Mouse (Mus musculus): ENCODE data around the gene Prom2. TPM values are rescaled to one million over a fixed set of nuclear protein-coding genes. Genes with fewer than 3 reads are reported as not detected.

Gene Prom2
- total and polyA plus RNA-seq, 3 experiments, result not detected

Other genes starting within 250 kb of the Prom2 start
- 6.5 and 10.4 TPM in 2 replicates for gene Dusp2, start 205.3 kb downstream of the Prom2 start, total RNA-seq (2012; rRNA removed)
- 10 to 100 TPM in 1 of 2 experiments, not detected in 1; 11.6 TPM for gene Dusp2, start 205.3 kb downstream of the Prom2 start, polyA plus RNA-seq (2012; ENCODE audit: insufficient read depth in 1 of 2, insufficient read length in 2 of 2, low read depth in 1 of 2, low replicate concordance in 2 of 2, missing spikeins in 1 of 2)
- gene Astl, start 202.8 kb downstream of the Prom2 start, total RNA-seq (2012; rRNA removed), result not detected in 2 replicates
- not detected for gene Astl, start 202.8 kb downstream of the Prom2 start, polyA plus RNA-seq (2012; ENCODE audit: insufficient read depth in 1 of 2, insufficient read length in 2 of 2, low read depth in 1 of 2, low replicate concordance in 2 of 2, missing spikeins in 1 of 2)
- not detected in 2 replicates for gene Adra2b, start 178.3 kb downstream of the Prom2 start, total RNA-seq (2012; rRNA removed)
- gene Adra2b, start 178.3 kb downstream of the Prom2 start, polyA plus RNA-seq (2012; ENCODE audit: insufficient read depth in 1 of 2, insufficient read length in 2 of 2, low read depth in 1 of 2, low replicate concordance in 2 of 2, missing spikeins in 1 of 2), result not detected
- not detected in 2 replicates for gene Gpat2, start 116.3 kb downstream of the Prom2 start, total RNA-seq (2012; rRNA removed)
- gene Gpat2, start 116.3 kb downstream of the Prom2 start, polyA plus RNA-seq (2012; ENCODE audit: insufficient read depth in 1 of 2, insufficient read length in 2 of 2, low read depth in 1 of 2, low replicate concordance in 2 of 2, missing spikeins in 1 of 2), result under 1 TPM in 1 of 2 experiments, not detected in 1; 0.07 TPM
- gene Fahd2a, start 96.9 kb downstream of the Prom2 start, total RNA-seq (2012; rRNA removed), result 7.2 and 8.2 TPM in 2 replicates
- 1 to 10 TPM in 1 of 2 experiments, not detected in 1; 6.8 TPM for gene Fahd2a, start 96.9 kb downstream of the Prom2 start, polyA plus RNA-seq (2012; ENCODE audit: insufficient read depth in 1 of 2, insufficient read length in 2 of 2, low read depth in 1 of 2, low replicate concordance in 2 of 2, missing spikeins in 1 of 2)
- not detected in 2 replicates for gene Kcnip3, start 19.4 kb downstream of the Prom2 start, total RNA-seq (2012; rRNA removed)
- gene Kcnip3, start 19.4 kb downstream of the Prom2 start, polyA plus RNA-seq (2012; ENCODE audit: insufficient read depth in 1 of 2, insufficient read length in 2 of 2, low read depth in 1 of 2, low replicate concordance in 2 of 2, missing spikeins in 1 of 2), result under 1 TPM in 1 of 2 experiments, not detected in 1; 0.22 TPM
- 2.7 and 4.2 TPM in 2 replicates for gene Zfp661, start 45.6 kb upstream of the Prom2 start, total RNA-seq (2012; rRNA removed)
- 1 to 10 TPM in 1 of 2 experiments, not detected in 1; 5.9 TPM for gene Zfp661, start 45.6 kb upstream of the Prom2 start, polyA plus RNA-seq (2012; ENCODE audit: insufficient read depth in 1 of 2, insufficient read length in 2 of 2, low read depth in 1 of 2, low replicate concordance in 2 of 2, missing spikeins in 1 of 2)
- gene Mrps5, start 45.8 kb upstream of the Prom2 start, total RNA-seq (2012; rRNA removed), result 124 and 133 TPM in 2 replicates
- gene Mrps5, start 45.8 kb upstream of the Prom2 start, polyA plus RNA-seq (2012; ENCODE audit: insufficient read depth in 1 of 2, insufficient read length in 2 of 2, low read depth in 1 of 2, low replicate concordance in 2 of 2, missing spikeins in 1 of 2), result 1,000 to 10,000 TPM in 1 of 2 experiments, 100 to 1,000 TPM in 1; 124 to 1,057 TPM
- not detected in 2 replicates for gene Mal, start 115.2 kb upstream of the Prom2 start, total RNA-seq (2012; rRNA removed)
- not detected for gene Mal, start 115.2 kb upstream of the Prom2 start, polyA plus RNA-seq (2012; ENCODE audit: insufficient read depth in 1 of 2, insufficient read length in 2 of 2, low read depth in 1 of 2, low replicate concordance in 2 of 2, missing spikeins in 1 of 2)
- not detected in 2 replicates for gene Mall, start 188.5 kb upstream of the Prom2 start, total RNA-seq (2012; rRNA removed)
- gene Mall, start 188.5 kb upstream of the Prom2 start, polyA plus RNA-seq (2012; ENCODE audit: insufficient read depth in 1 of 2, insufficient read length in 2 of 2, low read depth in 1 of 2, low replicate concordance in 2 of 2, missing spikeins in 1 of 2), result not detected
- 16.9 and 19.1 TPM in 2 replicates for gene Nphp1, start 247.4 kb upstream of the Prom2 start, total RNA-seq (2012; rRNA removed)
- gene Nphp1, start 247.4 kb upstream of the Prom2 start, polyA plus RNA-seq (2012; ENCODE audit: insufficient read depth in 1 of 2, insufficient read length in 2 of 2, low read depth in 1 of 2, low replicate concordance in 2 of 2, missing spikeins in 1 of 2), result 10 to 100 TPM; 37.1 to 63.6 TPM

All from MEL (cell line).